Mouse (Mus musculus) lung, adult 2 months (tissue): ENCODE measurements at regions not wholly inside any gene's neighbourhood (a gene's known extent, or its start where the extent isn't known, plus 50 kb on each side); places are given as distances from the start of the nearest gene placed in this dataset.

ENCODE experiments used
- CTCF ChIP-seq: fragments of 200-500 bp; IDR thresholded peaks from 2 replicates; pipeline ENCODE4 v1.5.1; 2011; ENCODE audit warnings: mild to moderate bottlenecking, low read length, control low read depth; ENCODE audit not compliant: insufficient read depth
- POLR2A ChIP-seq: fragments of 200-500 bp; IDR thresholded peaks from 2 replicates; pipeline ENCODE4 v1.6.1; 2011; ENCODE audit warnings: low read depth, mild to moderate bottlenecking, control low read depth, low read length, borderline replicate concordance; ENCODE audit errors: extremely low read depth

GRCm38 (mm10) chr3:103515946-103516345 is 59.1 kb upstream of the Syt6 start:
- no peak for TF ChIP-seq POLR2A
- TF ChIP-seq CTCF = no peak
